Mouse (Mus musculus) ES-CJ7 (cell line): ENCODE measurements around the gene Uggt2.
"Not testable (repeated sequence)": the region's sequence is repeated elsewhere in the genome, so short reads cannot be mapped to it uniquely, and the experiment has no call there.

ENCODE experiments used
- DNase-seq: peaks from one replicate; pipeline ENCODE4 v3.0.0; 2011; ENCODE audit warnings: low read depth, low spot score

The Uggt2 gene

DNA sequence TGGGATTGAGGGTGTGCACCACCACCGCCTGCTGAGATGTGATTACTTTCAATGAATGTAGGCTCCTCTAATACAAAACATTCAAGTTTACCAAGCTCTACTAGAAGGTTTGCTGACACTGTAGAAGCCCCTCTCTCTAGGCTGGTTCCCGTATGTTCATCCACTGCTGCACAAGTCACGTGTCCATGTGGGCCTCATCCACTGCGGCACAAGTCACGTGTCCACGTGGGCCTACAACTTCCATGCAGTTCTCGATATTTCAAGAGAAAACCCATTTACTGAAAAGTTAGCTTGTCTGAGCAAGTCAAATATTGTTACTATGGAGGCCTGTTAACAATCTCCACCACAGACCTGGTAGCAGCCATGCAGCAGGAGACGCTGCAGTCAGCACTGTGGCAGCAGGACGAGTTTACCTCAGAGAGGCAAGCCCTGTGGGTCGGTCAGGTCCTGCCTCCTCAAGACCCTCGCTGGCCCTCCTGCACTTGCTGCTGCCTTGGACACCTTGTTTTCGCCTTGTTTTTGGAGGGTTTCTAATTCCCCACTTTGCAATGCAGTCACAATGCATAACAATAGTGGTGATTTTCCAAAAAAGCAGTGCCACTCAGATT, 62.0 kb downstream of the Uggt2 start:
- DNase-seq, result no peak

DNA sequence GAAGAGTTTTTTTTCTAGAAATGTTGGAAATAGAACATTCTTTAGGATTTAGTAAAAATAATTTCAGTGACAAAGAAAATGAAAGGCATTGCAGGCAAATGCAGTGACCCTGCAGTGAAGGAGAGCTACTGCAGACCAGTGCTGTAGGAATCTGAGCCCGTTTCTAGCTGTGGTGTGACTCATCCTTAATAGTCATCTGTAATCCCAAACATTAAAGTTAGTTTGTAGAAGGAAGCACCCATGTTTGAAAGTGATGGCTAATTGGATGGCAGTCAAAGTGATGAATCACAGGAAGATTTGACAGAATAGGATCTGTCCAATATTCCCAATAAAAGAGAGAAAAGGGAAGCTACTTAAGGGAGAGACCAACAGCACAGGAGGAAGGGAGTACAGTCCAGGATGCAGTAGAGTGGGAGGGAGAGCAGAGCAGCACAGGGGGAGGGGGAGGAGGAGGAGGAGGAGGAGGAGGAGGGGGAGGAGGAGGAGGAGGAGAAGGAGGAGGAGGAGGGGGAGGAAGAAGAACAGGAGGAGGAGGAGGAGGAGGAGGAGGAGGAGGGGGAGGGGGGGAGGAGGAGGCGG, 71.5 kb downstream of the Uggt2 start:
- no peak for DNase-seq

DNA sequence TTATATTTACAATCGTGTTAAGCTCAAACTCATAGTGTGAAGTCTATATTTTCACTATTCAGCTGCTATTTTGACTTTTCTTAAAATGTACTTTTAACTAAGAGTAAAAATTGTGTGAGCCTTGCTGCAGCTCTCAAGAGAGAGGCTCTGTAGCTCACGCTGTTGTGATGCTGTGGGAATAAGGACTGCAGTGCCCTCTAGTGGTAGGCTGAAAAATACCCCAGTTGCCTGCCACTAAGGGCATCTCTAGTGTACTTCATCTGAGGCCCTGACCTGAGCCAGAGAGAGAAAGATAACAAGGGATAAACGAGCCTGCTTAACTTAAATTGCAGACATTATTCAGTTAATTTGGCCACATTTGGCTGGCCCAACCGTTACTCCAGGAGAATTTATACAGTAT, 72.1 kb downstream of the Uggt2 start:
- DNase-seq, result peak; percentile 69

DNA sequence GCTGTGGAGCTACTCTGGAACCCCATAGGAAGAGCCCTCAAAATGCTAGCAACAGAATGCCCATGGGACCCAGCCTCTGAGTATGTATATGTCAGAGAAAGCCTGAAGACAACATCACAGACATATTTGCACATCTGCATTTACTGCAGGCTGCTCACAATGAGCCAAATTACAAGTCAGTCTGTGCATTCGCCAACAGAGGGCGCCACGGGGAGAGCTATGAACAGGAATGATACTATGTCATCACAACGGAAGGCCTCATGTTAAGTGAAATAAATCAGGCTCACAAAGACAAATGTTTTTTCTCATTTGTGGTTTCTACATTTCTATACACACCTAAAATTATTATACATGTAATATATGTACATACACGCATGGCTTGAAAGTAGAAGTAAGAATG, 73.3 kb downstream of the Uggt2 start:
- DNase-seq, result peak; percentile 51

DNA sequence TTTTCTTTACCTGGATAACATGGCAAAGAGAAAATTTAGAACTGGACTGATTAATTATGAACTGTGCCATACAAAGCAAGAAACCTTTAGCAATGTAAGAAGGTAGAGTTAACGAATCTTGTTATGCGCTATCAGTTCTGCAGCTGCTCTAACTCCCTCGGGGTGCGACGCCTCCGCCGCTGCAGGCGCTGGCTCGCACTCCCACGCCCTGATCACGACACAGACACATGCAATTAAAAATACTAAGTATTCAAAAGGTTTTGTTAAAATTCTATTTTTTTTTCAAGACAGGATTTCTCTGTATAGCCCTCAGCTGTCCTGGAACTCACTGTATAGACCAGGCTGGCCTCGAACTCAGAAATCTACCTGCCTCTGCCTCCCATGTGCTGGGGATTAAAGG, 85.7 kb downstream of the Uggt2 start:
- DNase-seq, result no peak

DNA sequence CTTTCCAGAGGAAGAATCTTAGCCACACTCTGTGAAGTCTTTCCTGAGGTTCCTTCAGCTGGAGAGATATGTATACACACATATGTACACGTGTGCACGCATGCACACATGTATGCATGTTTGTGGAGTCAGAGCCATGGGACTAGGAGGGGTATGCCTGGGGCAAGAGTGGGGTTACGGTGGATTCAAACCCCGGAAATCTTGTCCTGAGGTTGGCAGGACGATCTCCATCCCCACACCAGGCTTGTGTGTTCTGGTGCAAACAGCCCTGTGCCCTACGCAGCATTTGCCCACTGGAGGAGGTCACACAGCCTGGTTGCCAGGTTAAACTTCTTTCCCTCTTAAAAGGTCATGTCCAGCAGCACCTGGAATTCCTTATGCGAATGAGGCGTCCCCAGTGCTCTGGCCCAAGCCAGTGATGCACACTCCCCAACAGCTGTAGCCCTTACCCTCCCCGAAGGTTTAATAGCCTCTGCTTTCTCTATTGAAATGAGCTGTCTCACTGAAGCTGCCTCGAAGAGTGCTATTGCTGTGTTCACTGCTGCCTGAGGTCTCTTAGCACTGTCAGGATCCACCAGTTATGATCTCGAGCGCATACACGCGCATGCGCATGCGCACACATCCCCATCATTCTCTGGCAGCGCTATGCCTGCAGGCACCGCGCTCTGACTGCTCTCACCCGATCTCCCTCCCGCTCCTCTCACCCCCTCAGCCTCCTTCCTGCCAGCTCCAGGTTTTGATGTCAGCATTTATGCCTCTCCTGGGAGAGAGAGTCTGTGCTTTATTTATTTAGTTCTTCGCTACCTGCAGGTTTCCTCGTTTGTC, 86.4 kb downstream of the Uggt2 start:
- DNase-seq, result peak; percentile 45

DNA sequence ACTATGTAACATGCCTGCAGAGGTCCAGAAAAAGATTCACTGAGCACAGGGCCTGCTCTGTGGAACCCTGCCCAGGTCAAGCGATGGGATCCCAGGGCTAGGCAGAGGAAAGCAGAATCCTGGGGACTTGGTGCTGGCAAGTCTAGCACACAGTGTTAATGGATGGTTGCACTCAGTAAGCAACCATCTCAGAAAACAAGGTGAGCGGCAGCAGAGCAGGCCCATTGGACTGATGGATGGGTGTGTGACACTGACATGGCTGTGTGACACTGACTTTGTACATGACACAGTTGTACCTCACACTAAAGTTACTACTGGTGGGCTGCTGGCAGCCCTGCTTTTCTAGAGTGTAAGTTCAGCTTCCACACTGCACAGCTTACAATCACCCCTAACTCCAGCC, 89.7 kb downstream of the Uggt2 start:
- no peak for DNase-seq

DNA sequence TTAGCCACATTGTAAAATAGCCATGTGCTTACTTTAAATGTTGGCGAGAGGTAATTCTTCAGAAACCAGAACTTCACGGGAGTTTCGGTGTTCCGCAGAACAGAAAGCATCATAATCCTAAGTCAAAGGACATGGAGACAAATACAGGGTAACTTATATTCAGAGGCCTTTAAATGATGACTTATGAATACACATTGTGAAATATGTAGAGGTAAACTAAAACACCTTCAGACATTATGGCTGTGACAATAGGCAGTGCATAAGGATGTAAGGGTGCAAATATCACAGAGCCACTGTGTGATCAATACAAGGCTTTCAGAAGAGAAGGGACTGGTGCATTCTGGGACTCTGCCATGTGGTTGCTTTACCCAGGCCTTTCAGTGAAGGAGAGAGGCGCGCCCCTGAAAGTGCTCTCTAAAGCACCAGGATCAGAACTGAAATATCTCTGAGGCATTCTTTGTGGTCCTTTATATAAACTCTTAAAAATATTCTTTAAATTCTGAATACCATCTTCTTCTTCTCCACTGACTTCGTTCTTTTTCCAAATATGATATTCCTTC, 91.1 kb downstream of the Uggt2 start:
- DNase-seq, result no peak

DNA sequence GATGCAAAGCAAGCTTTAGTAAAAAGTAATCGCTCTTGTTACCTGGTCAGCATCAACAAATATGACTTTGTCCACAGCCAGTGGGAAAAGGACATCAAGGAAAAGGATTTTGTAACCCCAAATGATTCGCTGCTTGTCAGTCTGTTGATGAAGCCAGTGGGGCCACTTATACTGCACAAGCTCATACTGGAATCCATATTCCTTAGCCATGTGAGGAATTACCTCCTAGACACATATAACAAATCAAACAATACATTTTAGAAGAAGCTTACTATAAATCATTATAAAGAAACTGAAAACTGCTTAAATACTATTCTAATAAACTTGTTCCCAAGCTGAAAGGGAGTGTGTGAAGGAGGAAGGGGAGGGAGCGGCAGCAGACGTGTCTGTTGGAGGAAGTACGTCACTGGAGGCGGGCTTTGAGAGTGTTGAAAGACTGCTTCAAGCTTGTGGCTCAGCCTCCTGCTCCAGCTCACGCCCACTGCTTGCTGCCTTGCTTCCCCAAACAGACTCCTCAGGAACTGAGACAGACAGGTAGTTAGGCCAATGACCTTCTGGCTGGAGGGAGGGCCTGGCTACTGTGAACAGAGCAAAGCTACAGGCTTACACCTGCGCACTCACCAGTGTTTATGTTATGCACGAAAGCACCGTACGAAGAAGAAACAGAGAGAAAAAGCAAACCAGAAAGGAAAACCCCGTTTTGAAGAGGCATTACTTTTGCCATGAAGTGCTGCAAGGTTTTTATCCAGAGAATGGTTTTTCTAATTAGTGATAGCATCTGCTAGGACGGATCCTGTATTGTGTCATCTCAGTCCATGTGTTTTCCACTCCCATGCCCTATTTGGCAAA, 91.9 kb downstream of the Uggt2 start:
- peak; percentile 99 for DNase-seq

DNA sequence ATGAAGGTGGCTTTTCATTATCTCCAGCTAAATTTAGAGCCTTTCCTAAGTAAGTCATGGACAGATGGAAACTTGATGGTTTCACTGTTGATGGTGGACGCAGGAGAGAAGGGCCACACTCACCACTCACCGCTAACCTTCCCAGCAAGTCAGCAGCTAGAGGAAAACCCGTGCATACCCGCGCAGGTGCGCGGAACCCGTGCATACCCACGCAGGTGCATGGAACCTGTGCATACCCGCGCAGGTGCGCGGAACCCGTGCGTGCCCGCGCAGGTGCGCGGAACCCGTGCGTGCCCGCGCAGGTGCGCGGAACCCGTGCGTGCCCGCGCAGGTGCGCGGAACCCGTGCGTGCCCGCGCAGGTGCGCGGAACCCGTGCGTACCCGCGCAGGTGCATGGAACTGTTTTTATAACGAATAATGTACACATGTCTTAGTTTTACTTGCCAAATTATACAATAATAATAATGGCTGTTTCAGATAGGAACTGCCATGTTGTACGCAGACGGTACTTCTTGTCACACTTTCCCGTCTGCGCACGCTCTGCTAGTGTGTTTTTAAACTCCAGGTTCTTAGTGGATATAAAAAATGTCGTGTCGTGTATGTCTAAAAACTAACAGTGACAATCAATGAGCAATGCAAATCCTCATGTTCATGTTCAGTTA, 92.7 kb downstream of the Uggt2 start:
- DNase-seq, result peak; percentile 42

DNA sequence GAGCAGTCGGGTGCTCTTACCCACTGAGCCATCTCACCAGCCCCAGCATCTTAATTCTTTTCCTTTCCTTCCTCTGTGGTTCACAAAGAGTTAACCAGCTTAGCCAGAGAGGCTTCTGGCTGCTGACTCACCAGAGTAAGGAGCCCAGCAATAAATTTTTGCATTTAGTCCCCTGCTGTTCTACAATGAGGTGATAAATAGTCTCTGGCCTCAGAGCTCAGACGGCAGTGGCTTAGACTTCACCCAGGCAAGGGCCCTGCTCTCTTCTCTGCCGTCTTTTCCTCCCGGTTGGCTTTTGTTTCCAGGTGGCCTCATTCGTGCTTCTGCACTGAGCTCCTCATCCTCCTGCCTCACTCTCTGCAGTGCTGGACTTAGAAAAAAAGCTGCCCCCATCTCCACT, 93.4 kb downstream of the Uggt2 start:
- DNase-seq, result peak; percentile 44

DNA sequence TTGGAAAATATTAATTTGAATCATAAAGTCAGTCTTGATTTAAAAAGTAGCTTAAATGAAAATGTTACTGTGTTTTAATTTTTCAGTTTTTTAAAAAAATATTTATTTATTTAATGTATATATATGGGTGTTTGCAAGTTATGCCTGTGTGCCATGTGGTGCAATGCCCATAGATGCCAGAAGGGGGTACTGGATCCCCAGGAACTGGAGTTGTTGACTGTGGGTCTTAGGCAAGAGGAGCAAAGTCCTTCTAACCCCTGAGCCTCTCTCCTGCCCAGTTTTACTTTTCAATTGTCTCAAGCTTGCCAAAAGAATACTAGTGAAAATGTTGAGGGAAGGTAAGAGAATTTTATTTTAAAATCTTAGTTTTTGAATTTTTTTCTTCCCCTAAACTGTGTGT, 95.9 kb downstream of the Uggt2 start:
- peak; percentile 41 for DNase-seq

DNA sequence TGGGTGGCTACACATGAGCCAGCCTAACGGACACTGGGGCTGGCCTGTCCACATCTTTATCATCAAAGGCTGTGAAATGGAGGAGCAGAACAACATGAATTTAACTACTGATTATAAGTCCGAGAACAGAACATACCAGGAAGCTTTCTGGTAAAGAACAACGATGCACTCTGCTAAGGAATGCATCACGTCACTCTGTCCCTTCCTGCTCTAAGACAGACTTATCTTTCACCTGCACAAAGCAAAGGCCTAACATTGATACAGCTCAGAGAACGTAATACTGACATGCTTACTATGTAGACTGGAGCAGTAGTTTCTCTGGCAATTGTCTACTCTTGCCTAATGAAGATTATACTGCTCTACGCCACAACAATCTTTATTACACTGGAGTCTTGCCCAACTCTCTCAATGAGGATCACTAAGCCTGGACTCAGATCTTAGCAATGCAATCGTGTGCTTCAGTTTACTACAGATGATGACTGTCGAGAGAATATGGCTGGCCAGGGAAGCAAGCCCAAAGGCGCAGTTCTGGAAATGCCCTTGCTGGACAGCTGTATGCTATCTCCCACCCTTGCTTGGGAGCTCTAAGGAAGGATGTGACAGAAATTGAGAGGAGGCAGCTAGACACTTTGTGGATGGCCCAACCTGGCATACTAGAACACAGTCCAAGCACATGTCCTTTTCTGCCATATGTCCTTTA, 103.9 kb downstream of the Uggt2 start:
- no peak for DNase-seq

DNA sequence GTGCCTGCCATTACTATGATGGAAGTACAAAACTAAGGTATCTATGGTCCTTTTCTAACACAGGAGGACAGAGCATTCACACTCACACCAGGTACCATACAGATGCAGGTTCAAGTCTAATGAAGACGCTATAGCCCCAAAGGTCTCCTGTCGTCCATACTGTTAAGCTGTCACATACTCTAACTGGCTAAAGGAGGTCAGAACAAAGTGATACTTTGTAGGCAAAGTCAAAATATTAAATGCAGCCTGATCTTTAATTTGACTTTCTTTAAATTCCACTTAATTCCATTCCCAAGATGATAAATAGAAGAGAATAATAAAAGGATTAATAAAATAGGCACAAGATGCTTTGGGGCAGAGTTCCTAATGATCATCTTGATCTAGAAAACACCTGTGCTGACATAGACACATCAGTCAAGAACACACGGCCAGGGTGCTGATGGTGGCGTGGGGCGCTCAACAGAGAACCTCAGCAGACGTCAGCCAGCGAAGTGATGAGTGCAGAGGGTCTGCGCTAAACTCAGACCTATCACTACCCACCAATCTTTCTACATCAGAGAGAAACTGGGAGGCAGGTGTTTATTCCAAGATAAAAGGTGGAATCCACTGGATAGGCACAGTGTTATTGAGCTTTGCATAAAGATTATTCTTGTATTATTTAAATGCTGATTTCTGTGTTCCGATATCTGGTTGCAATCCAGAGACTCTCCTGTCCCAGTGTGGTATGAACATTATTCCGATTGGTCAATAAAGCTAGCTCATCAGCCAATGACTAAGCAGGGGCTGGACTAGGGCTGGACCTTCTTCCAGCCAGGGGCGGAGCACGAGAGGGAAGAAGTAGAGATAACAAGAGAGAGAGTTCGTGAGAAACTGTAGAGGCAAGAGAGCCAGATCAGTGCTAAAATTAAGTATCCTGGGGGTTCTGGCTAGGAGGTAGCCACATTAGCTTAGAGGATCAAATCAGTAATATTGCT, 111.4 kb downstream of the Uggt2 start:
- peak; percentile 30 for DNase-seq

DNA sequence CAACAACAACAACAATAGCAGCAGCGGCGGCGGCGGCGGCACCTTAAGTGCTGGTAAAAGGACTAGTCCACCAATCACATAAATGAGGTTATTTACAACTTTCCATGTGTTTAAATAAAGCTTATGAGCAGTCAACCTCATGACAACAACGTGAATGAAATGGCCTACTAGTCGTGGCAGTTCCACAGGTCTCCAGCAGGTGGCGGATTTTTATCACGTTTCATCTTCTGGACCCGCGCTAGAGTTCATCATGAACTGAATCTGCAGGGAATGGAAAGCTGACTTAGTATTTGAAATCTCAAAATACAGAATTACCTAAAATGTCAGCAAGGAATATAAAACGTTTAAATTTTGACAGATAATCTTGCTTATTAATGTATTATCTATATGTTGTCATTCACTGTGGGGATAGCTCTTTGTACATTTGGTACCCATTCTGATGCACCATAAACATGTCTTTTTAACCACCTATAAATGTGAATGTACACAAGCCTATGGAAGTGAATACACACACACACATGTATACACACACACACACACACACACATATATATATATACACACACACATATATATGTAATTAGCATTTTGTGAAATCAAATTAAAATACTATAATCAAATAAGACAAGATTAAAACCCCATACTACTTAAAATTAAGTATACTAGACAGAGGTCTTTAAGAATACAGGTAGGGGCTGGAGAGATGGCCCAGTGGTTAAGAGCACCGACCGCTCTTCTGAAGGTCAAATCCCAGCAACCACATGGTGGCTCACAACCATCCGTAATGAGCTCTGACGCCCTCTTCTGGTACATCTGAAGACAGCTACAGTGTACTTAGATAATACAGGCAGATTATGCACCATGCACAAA, 112.3 kb downstream of the Uggt2 start:
- DNase-seq, result peak; percentile 69

DNA sequence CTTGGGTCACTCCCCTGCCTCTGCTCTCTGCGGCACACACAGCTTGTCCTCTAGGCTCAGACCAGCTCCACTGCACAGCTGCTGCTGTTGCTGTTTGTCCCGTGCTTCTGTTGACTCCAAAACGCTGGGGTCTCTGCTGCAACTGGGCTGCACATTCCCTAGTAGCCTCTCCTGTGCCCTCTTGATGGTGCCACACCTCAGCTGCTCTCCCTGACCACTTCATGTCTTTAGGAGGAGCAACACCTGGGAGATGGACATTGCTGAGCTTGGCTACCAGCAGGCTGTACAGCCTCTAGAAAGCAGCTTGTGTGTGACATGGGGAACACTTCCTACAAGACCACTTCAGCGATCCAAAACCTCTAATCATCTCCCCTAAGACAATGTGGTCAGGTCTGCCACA, 115.1 kb downstream of the Uggt2 start:
- DNase-seq, result no peak

DNA sequence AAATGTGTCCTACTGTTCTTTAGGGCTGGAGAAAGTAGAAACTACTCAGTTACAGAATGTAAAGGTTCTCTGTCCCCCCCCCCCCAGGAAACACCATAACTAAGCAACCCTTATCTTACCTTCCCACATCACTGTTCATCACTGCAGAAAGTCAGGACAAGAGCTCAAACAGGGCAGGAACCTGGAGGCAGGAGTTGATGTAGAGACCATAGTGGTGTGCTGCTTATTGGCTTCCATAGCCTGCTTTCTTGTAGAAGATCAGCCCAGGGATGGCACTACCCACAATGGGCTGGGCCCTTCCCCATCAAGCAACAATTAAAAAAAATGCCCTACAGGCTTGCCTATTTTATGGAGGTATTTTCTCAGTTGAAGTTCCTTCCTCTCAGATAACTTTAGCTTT, 115.8 kb downstream of the Uggt2 start:
- no peak for DNase-seq

DNA sequence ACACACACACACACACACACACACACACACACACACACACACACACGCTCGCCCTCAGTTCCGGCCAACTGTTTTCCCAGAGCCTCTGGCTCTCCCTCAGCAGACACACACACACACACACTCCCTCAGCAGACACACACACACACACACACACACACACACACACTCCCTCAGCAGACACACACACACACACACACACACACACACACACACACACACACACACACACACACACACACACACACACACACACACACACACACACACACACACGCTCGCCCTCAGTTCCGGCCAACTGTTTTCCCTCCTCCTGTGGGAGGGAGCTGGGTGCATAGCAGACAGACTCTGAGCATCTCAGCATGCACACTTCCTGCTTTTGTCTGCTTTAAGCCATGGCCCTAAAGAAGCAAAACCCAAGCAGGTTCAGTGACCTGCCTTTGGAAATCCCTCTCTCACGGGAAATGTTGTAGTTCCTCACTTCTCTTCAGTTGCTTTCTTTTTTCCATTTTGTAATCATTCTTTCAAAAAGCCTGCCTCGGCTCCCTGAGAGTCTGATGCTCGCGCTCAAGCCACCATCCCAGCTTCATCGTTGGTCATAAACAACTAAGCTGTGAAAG, 116.7 kb downstream of the Uggt2 start:
- not testable (repeated sequence) for DNase-seq
